Mouse (Mus musculus): ENCODE measurements around the gene Nfib. TPM values are rescaled to one million over a fixed set of nuclear protein-coding genes. Genes with fewer than 3 reads are reported as not detected.

The Nfib gene
- polyA plus RNA-seq, 2 experiments, result 1.7 to 2.6 TPM

DNA sequence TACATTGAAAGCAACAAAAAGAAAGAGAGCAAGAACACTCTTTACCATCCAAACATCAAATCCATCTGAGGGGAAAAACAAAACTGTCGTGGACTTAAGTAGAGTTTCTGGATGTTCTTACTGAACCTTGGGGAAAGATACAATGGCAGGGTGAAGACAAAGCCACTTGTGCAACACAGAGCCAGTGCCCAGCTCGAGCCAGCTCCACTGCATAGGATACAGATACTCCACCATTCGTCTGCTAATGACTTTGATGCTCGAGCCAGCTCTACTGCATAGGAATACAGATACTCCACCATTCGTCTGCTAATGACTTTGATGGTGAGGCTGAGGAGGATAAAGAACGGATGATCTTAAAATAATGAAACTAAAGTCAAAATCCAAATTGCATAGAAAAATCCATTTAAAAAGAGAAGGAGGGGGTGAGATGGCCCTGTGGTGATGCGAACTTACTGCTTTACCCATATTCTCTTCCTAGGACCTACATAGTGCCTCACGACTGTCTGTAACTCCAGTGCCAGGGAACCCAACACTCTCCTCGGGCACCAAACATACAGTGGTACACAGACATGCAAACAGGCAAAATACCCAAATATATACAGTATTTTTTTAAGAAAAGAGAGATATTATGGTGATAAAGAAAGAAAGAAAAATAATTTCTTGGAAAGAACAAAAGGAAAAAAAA is 337.3 kb downstream of the Nfib start:
- WGBS (ENCODE audit: insufficient replicate concordance), result 53% methylated on average over 9 of the region's 9 CpGs
- ATAC-seq (ENCODE audit: insufficient read depth), result no peak
- H3K9me3 ChIP-seq (ENCODE audit: control insufficient read depth, low read length), result no peaks in the 10 kb centered on the region
- no peak for DNase-seq (ENCODE audit: low read depth in 3 of 3, low spot score in 3 of 3)
- H3K4me1 ChIP-seq (replicated peaks; ENCODE audit: control insufficient read depth in 2 of 2, insufficient read depth in 2 of 2, low read length in 1 of 2), result peaks cover 0 to 3% of the 10 kb centered on the region in 2 experiments; a peak in 2 of 4 replicates
- no peak overlapping the region for H3K4me3 ChIP-seq (ENCODE audit: insufficient read depth in 1 of 2, low read depth in 2 of 2, low read length in 2 of 2)
- TF ChIP-seq EP300 (IDR thresholded peaks at IDR 0.05; ENCODE audit: low read depth), result no peak
- TF ChIP-seq CTCF (IDR thresholded peaks at IDR 0.05; ENCODE audit: low read depth), result no peak
- no peak overlapping the region for H3K4me2 ChIP-seq (ENCODE audit: low read depth)
- H3K27me3 ChIP-seq (ENCODE audit: control insufficient read depth, insufficient read depth, low read length), result no peaks in the 10 kb centered on the region
- H3K27ac ChIP-seq, result no peak overlapping the region
- no peaks in the 10 kb centered on the region for H3K36me3 ChIP-seq (replicated peaks; ENCODE audit: control insufficient read depth, insufficient read depth, low read depth)
- H3K9ac ChIP-seq (replicated peaks), result no peak overlapping the region

DNA sequence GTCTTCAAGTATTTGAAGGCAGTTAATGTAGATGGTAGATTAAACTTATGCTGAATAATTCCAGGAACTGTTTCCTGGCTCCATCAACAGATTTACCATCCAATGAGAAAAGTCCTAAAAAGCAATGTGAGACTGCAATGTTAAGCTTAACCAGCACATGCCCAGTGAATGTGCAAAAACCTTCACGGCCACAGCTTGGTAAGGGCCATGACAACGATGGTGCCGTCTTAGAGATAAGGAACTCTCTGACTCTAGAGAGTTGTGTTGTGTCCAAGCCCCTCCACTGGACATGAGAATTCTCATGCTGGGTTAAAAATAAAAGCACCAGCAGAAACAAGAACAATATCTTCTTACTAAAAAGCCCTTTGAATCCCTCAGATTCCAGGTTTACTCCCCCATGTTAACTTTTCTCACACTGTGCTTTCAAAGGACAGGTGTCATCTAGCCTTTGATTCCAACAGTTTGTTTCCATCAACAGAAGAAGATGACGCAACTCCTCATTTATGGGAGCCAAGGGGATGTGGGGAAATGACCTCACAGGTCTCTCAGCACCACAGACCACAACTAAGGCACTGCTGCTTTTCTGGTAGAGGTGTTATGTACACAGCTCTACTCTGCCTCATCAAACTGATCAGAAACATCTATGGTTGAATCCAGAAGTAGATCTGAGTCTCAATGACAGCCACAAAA is 340.7 kb downstream of the Nfib start:
- TF ChIP-seq CTCF (IDR thresholded peaks at IDR 0.05; ENCODE audit: low read depth) (no peak), EP300 (IDR thresholded peaks at IDR 0.05; ENCODE audit: low read depth) (no peak)
- peaks cover 0 to 5% of the 10 kb centered on the region in 2 experiments; a peak in 2 of 4 replicates for H3K4me1 ChIP-seq (replicated peaks; ENCODE audit: control insufficient read depth in 2 of 2, insufficient read depth in 2 of 2, low read length in 1 of 2)
- no peaks in the 10 kb centered on the region for H3K27me3 ChIP-seq (ENCODE audit: control insufficient read depth, insufficient read depth, low read length)
- no peak overlapping the region for H3K4me2 ChIP-seq (ENCODE audit: low read depth)
- H3K27ac ChIP-seq, result no peak overlapping the region
- H3K9ac ChIP-seq (replicated peaks), result no peak overlapping the region
- no peaks in the 10 kb centered on the region for H3K36me3 ChIP-seq (replicated peaks; ENCODE audit: control insufficient read depth, insufficient read depth, low read depth)
- no peaks in the 10 kb centered on the region for H3K9me3 ChIP-seq (ENCODE audit: control insufficient read depth, low read length)
- WGBS (ENCODE audit: insufficient replicate concordance), result 26% methylated on average over 4 of the region's 4 CpGs
- ATAC-seq (ENCODE audit: insufficient read depth), result no peak
- no peak overlapping the region for H3K4me3 ChIP-seq (ENCODE audit: insufficient read depth in 1 of 2, low read depth in 2 of 2, low read length in 2 of 2)
- DNase-seq (ENCODE audit: low read depth in 3 of 3, low spot score in 3 of 3), result no peak

DNA sequence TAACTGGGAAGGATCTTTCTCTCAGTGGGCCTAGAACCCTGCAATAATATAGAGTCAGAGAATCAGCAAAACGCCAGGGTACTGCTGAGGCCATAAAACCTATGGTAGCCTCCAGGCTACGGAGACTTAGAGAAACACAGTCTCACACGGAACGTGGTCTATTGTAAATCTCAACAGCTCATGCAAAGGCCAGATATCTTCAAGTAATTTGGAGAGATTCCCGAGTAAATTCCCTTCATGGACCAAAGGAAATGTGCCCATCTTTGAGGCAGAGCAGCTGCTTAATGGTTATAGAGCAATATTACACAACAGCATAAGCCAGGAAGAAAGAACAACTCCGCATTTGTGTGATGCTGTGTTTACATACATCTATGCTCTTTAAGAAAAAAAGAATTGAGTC is 341.6 kb downstream of the Nfib start:
- H3K4me3 ChIP-seq (ENCODE audit: insufficient read depth in 1 of 2, low read depth in 2 of 2, low read length in 2 of 2), result no peak overlapping the region
- TF ChIP-seq CTCF (IDR thresholded peaks at IDR 0.05; ENCODE audit: low read depth) (no peak), EP300 (IDR thresholded peaks at IDR 0.05; ENCODE audit: low read depth) (no peak)
- no peaks in the 10 kb centered on the region for H3K36me3 ChIP-seq (replicated peaks; ENCODE audit: control insufficient read depth, insufficient read depth, low read depth)
- DNase-seq (ENCODE audit: low read depth in 3 of 3, low spot score in 3 of 3) (no peak), ATAC-seq (ENCODE audit: insufficient read depth) (no peak)
- no peaks in the 10 kb centered on the region for H3K27me3 ChIP-seq (ENCODE audit: control insufficient read depth, insufficient read depth, low read length)
- H3K9me3 ChIP-seq (ENCODE audit: control insufficient read depth, low read length), result no peaks in the 10 kb centered on the region
- H3K4me2 ChIP-seq (ENCODE audit: low read depth), result no peak overlapping the region
- no peak overlapping the region for H3K27ac ChIP-seq
- H3K9ac ChIP-seq (replicated peaks), result no peak overlapping the region
- peaks cover 0 to 5% of the 10 kb centered on the region in 2 experiments; a peak in 2 of 4 replicates for H3K4me1 ChIP-seq (replicated peaks; ENCODE audit: control insufficient read depth in 2 of 2, insufficient read depth in 2 of 2, low read length in 1 of 2)
- WGBS (ENCODE audit: insufficient replicate concordance), result 74% methylated on average over 6 of the region's 6 CpGs

DNA sequence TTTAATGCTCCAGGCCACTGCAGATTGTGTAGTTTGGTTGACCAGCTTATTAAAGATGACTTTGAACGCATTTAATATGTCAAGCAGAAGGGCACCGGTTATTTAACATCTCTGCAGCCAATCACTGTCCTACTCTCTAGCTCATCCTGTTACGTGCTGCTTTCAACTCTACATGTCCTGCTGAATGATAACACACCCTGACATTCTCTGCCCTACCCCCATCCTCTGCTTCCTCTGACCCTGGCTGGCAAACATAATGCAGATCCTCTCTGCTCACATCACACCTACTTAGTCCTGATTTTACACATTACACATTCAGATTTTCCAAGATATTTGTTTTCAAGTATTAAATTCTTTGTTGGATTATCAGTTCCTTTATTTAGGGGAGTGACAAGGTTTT is 343.3 kb downstream of the Nfib start:
- Histone ChIP-seq H3K9ac (replicated peaks) (no peak overlapping the region), H3K27me3 (ENCODE audit: control insufficient read depth, insufficient read depth, low read length) (no peaks in the 10 kb centered on the region), H3K4me2 (ENCODE audit: low read depth) (no peak overlapping the region), H3K27ac (no peak overlapping the region), H3K4me1 (replicated peaks; ENCODE audit: control insufficient read depth in 2 of 2, insufficient read depth in 2 of 2, low read length in 1 of 2) (peaks cover 0 to 5% of the 10 kb centered on the region in 2 experiments; a peak in 2 of 4 replicates), H3K9me3 (ENCODE audit: control insufficient read depth, low read length) (no peaks in the 10 kb centered on the region), H3K36me3 (replicated peaks; ENCODE audit: control insufficient read depth, insufficient read depth, low read depth) (no peaks in the 10 kb centered on the region), H3K4me3 (ENCODE audit: insufficient read depth in 1 of 2, low read depth in 2 of 2, low read length in 2 of 2) (no peak overlapping the region)
- TF ChIP-seq CTCF (IDR thresholded peaks at IDR 0.05; ENCODE audit: low read depth) (no peak), EP300 (IDR thresholded peaks at IDR 0.05; ENCODE audit: low read depth) (no peak)
- 43% methylated on average over 3 of the region's 3 CpGs for WGBS (ENCODE audit: insufficient replicate concordance)
- ATAC-seq (ENCODE audit: insufficient read depth) (no peak), DNase-seq (ENCODE audit: low read depth in 3 of 3, low spot score in 3 of 3) (no peak)

DNA sequence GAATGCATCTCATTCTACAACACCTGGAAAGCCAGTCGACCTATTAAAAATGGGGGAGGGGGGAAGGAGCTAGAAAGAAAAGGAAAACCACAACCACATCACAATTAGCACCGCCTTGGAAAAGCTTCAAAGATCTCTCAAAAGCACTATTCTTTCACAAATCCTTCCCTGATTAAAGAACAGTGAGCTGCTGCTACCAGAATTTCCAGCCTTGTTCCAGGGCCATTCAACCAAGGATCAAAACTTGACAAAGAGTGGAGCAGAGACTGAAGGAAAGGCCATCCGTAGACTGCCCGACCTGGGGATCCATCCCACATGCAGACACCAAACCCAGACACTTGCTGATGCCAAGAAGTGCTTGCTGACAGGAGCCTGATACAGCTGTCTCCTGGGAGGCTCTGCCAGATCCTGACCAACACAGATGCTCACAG is 345.5 kb downstream of the Nfib start:
- Histone ChIP-seq H3K36me3 (replicated peaks; ENCODE audit: control insufficient read depth, insufficient read depth, low read depth) (no peaks in the 10 kb centered on the region), H3K4me2 (ENCODE audit: low read depth) (no peak overlapping the region), H3K27ac (no peak overlapping the region), H3K4me1 (replicated peaks; ENCODE audit: control insufficient read depth in 2 of 2, insufficient read depth in 2 of 2, low read length in 1 of 2) (peaks cover 0 to 4% of the 10 kb centered on the region in 2 experiments; a peak in 2 of 4 replicates), H3K9ac (replicated peaks) (no peak overlapping the region), H3K27me3 (ENCODE audit: control insufficient read depth, insufficient read depth, low read length) (no peaks in the 10 kb centered on the region), H3K4me3 (ENCODE audit: insufficient read depth in 1 of 2, low read depth in 2 of 2, low read length in 2 of 2) (no peak overlapping the region), H3K9me3 (ENCODE audit: control insufficient read depth, low read length) (no peaks in the 10 kb centered on the region)
- no peak for TF ChIP-seq EP300 (IDR thresholded peaks at IDR 0.05; ENCODE audit: low read depth)
- ATAC-seq (ENCODE audit: insufficient read depth) (no peak), DNase-seq (ENCODE audit: low read depth in 3 of 3, low spot score in 3 of 3) (no peak)
- WGBS (ENCODE audit: insufficient replicate concordance), result 36% methylated on average over 4 of the region's 4 CpGs

Measured in liver, embryonic 14.5 days (tissue).